Mouse (Mus musculus): ENCODE results near the gene Lfng. TPM values are rescaled to one million over a fixed set of nuclear protein-coding genes. Genes with fewer than 3 reads are reported as not detected.

Lfng gene
- polyA plus RNA-seq, 1 experiment from 2014 or later = 28.5 TPM

- WGBS = 86% methylated on average over 7 of the region's 7 CpGs
- no peak for ATAC-seq (ENCODE audit: low FRiP score, low read depth)
- Histone ChIP-seq H3K27me3 (no peaks in the 10 kb centered on the region), H3K9me3 (no peaks in the 10 kb centered on the region), H3K4me2 (replicated peaks) (no peak overlapping the region), H3K4me1 (peaks cover 23% of the 10 kb centered on the region), H3K9ac (replicated peaks) (no peak overlapping the region), H3K4me3 (no peak overlapping the region), H3K27ac (replicated peaks) (no peak overlapping the region), H3K36me3 (peaks cover 88% of the 10 kb centered on the region)
Measured at GRCm38 (mm10) chr5:140636316-140637057, 29.4 kb downstream of the Lfng start.

GRCm38 (mm10) chr5:140637058-140637410 lies 29.9 kb downstream of the Lfng start:
- peaks cover 82% of the 10 kb centered on the region for H3K36me3 ChIP-seq
- no peak for ATAC-seq (ENCODE audit: low FRiP score, low read depth)
- WGBS = 91% methylated on average over 6 of the region's 6 CpGs
- no peak overlapping the region for H3K27ac ChIP-seq (replicated peaks)
- no peaks in the 10 kb centered on the region for H3K27me3 ChIP-seq
- H3K4me2 ChIP-seq (replicated peaks) = no peak overlapping the region
- no peaks in the 10 kb centered on the region for H3K9me3 ChIP-seq
- no peak overlapping the region for H3K9ac ChIP-seq (replicated peaks)
- H3K4me3 ChIP-seq = no peak overlapping the region
- H3K4me1 ChIP-seq = peaks cover 27% of the 10 kb centered on the region

GRCm38 (mm10) chr5:140637989-140638388 lies 30.9 kb downstream of the Lfng start:
- 96% methylated on average over 3 of the region's 3 CpGs for WGBS
- H3K4me2 ChIP-seq (replicated peaks) = no peak overlapping the region
- no peak overlapping the region for H3K9ac ChIP-seq (replicated peaks)
- peaks cover 73% of the 10 kb centered on the region for H3K36me3 ChIP-seq
- H3K4me3 ChIP-seq = no peak overlapping the region
- no peaks in the 10 kb centered on the region for H3K27me3 ChIP-seq
- no peak overlapping the region for H3K27ac ChIP-seq (replicated peaks)
- H3K4me1 ChIP-seq = peaks cover 37% of the 10 kb centered on the region
- no peaks in the 10 kb centered on the region for H3K9me3 ChIP-seq
- no peak for ATAC-seq (ENCODE audit: low FRiP score, low read depth)

DNA sequence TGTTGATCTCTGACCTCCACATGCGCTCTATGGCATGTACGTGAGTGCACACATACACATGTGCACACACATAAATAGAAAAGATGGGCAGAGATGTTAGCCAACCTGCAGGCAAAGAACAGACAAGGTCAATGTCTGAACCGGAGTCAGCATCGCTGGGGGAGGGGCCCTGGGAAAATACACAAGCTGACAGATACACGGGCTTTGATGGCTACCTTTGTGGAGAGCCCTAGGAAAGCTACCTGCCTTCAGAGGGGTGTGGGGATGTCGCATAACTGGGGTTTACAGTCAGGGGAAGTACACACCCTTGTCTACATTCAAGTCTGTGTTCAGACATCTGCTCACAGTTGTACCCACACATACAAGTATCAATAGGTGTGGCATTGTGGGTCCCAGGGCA lies 31.4 kb downstream of the Lfng start:
- H3K9me3 ChIP-seq = no peaks in the 10 kb centered on the region
- H3K4me2 ChIP-seq (replicated peaks) = no peak overlapping the region
- no peak overlapping the region for H3K4me3 ChIP-seq
- H3K36me3 ChIP-seq = peaks cover 70% of the 10 kb centered on the region
- H3K9ac ChIP-seq (replicated peaks) = no peak overlapping the region
- WGBS = 94% methylated on average over 6 of the region's 6 CpGs
- no peaks in the 10 kb centered on the region for H3K27me3 ChIP-seq
- H3K4me1 ChIP-seq = peaks cover 41% of the 10 kb centered on the region
- ATAC-seq (ENCODE audit: low FRiP score, low read depth) = no peak
- no peak overlapping the region for H3K27ac ChIP-seq (replicated peaks)

- Histone ChIP-seq H3K27ac (replicated peaks) (0 out of 2 replicates have a peak overlapping the region, but pooled peaks have one; percentile 20), H3K36me3 (peaks cover 70% of the 10 kb centered on the region), H3K4me1 (peaks cover 46% of the 10 kb centered on the region)
Measured at GRCm38 (mm10) chr5:140639312-140639711, 32.2 kb downstream of the Lfng start.

GRCm38 (mm10) chr5:140639871-140640270 lies 32.8 kb downstream of the Lfng start:
- H3K27ac ChIP-seq (replicated peaks) = 0 out of 2 replicates have a peak overlapping the region, but pooled peaks have one; percentile 20
- no peak for ATAC-seq (ENCODE audit: low FRiP score, low read depth)
- 87% methylated on average over 14 of the region's 14 CpGs for WGBS
- no peaks in the 10 kb centered on the region for H3K27me3 ChIP-seq
- peaks cover 49% of the 10 kb centered on the region for H3K4me1 ChIP-seq
- H3K9ac ChIP-seq (replicated peaks) = no peak overlapping the region
- no peak overlapping the region for H3K4me2 ChIP-seq (replicated peaks)
- H3K36me3 ChIP-seq = peaks cover 70% of the 10 kb centered on the region
- H3K4me3 ChIP-seq = no peak overlapping the region
- H3K9me3 ChIP-seq = no peaks in the 10 kb centered on the region

More at GRCm38 (mm10) chr5:140639312-140639711, 32.2 kb downstream of the Lfng start:
- Histone ChIP-seq H3K9ac (replicated peaks) (no peak overlapping the region), H3K4me2 (replicated peaks) (no peak overlapping the region), H3K27me3 (no peaks in the 10 kb centered on the region), H3K4me3 (no peak overlapping the region), H3K9me3 (no peaks in the 10 kb centered on the region)
- ATAC-seq (ENCODE audit: low FRiP score, low read depth) = no peak
- WGBS = 93% methylated on average over 4 of the region's 4 CpGs

DNA sequence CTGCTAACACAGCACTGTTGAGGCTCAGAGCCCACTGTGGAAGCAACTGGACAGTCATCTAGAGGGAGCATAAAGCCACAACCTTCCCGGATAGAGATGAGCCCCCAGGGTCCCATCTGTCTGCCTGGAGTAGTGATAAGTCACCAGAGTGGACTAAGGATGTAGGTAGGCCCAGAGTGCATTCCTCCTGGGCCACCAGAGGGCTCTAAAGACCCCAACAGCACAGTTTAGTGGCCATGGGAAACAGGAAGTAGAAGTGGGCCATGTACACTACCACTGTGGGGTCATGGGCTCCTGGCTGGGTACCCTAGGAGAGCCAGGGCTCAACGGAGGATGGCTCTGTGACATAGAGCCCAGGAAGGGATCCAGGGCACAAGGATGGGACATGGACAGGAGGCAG lies 33.7 kb downstream of the Lfng start:
- Histone ChIP-seq H3K4me2 (replicated peaks) (no peak overlapping the region), H3K27me3 (no peaks in the 10 kb centered on the region), H3K4me1 (peaks cover 58% of the 10 kb centered on the region), H3K36me3 (peaks cover 70% of the 10 kb centered on the region), H3K9me3 (no peaks in the 10 kb centered on the region), H3K4me3 (no peak overlapping the region), H3K9ac (replicated peaks) (no peak overlapping the region), H3K27ac (replicated peaks) (no peak overlapping the region)
- WGBS = 82% methylated on average over 2 of the region's 2 CpGs
- ATAC-seq (ENCODE audit: low FRiP score, low read depth) = no peak

DNA sequence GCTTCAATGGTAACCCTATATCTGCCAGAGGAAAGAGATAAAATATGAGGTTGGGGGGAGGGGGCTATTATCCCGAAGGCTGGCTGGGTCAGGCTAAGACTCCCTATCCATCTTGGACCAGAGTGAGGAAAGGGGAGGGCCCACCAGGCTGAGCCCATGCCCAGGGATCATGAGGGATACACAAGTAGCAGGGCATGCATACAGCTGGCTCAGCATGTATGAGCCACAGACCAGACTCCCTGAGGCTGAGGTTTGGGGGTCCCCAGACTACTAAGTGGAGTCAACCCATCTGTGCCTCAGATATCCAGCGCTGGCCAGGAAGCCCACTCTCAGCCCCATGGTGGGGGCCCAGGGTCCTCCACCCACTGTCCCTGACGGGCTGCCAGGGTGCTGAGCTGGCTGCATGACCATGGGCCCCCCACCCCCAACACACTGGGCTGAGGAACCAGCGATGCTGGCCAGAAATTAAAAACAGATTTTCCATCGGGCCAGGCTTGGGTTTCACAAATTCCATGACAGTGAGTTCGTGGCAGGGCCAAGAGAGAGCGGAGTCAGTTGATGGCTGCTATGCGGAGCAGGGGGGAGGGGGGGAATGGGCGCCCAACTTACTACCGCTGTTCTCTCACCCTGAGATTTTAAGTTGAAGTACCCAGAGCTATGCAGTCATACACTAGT lies 34.3 kb downstream of the Lfng start:
- WGBS = 81% methylated on average over 10 of the region's 10 CpGs
- H3K36me3 ChIP-seq = peaks cover 70% of the 10 kb centered on the region
- H3K4me2 ChIP-seq (replicated peaks) = no peak overlapping the region
- peaks cover 64% of the 10 kb centered on the region for H3K4me1 ChIP-seq
- no peak overlapping the region for H3K4me3 ChIP-seq
- no peak overlapping the region; the same call in 1 of the 2 replicates for H3K27ac ChIP-seq (replicated peaks)
- H3K9me3 ChIP-seq = no peaks in the 10 kb centered on the region
- ATAC-seq (ENCODE audit: low FRiP score, low read depth) = no peak
- H3K27me3 ChIP-seq = no peaks in the 10 kb centered on the region
- no peak overlapping the region for H3K9ac ChIP-seq (replicated peaks)

DNA sequence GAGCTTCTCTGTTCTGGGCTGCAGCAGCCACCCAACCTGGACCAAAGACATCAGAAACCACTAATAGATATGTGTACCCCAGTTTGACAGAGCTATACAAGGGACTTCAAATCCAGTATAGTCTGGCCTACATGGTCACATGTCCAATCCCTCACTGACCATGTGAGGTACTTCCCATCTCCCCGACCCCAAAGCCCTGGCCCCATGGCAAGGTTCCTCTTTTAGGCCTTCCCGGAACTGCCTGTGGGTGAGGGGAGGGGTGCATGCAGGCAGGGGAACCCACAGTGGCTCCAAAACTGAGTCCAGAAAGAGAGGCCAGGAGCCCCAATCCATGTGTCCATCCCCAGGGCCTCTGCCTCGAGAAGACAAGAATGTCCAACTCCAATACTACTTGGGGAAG lies 35.0 kb downstream of the Lfng start:
- no peak overlapping the region for H3K9ac ChIP-seq (replicated peaks)
- no peaks in the 10 kb centered on the region for H3K9me3 ChIP-seq
- H3K4me1 ChIP-seq = peaks cover 68% of the 10 kb centered on the region
- H3K4me3 ChIP-seq = no peak overlapping the region
- H3K4me2 ChIP-seq (replicated peaks) = no peak overlapping the region
- H3K27me3 ChIP-seq = no peaks in the 10 kb centered on the region
- ATAC-seq (ENCODE audit: low FRiP score, low read depth) = no peak
- no peak overlapping the region; the same call in 1 of the 2 replicates for H3K27ac ChIP-seq (replicated peaks)
- peaks cover 65% of the 10 kb centered on the region for H3K36me3 ChIP-seq
- WGBS = 71% methylated on average over 3 of the region's 3 CpGs

- Histone ChIP-seq H3K27me3 (no peaks in the 10 kb centered on the region), H3K27ac (replicated peaks) (peak overlapping the region; percentile 52; the same call in 1 of the 2 replicates), H3K4me2 (replicated peaks) (no peak overlapping the region), H3K4me3 (no peak overlapping the region), H3K36me3 (peaks cover 45% of the 10 kb centered on the region), H3K9ac (replicated peaks) (no peak overlapping the region), H3K9me3 (no peaks in the 10 kb centered on the region), H3K4me1 (peaks cover 67% of the 10 kb centered on the region)
- WGBS = 90% methylated on average over 6 of the region's 6 CpGs
- no peak for ATAC-seq (ENCODE audit: low FRiP score, low read depth)
Measured at GRCm38 (mm10) chr5:140644263-140644662, 37.1 kb downstream of the Lfng start.

DNA sequence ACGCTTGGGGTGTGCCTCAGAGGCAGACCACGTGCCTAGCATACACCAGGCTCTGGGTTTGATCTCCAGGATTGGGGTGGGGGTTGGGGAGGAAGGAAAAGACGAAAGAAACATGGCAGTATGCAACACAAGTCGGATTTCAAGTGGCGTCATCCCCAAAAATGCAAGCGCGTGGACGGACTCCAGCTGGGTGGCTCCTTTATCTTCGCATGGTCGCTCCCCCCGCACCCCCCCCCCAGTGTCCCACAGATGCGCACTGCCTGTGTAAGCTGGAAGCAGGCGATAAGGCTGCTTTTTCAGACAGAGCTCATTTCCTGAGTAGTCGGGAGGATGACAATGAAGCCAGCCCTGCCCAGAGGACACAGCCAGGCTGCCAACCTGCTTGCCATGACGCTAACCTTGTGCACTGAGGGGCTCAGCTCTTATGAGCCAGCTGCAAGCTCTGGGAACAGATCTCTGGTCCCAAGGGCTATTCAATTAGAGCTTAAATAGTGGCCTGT lies 37.6 kb downstream of the Lfng start:
- H3K4me3 ChIP-seq = no peak overlapping the region
- WGBS = 86% methylated on average over 15 of the region's 15 CpGs
- peak overlapping the region; percentile 52 for H3K27ac ChIP-seq (replicated peaks)
- H3K4me1 ChIP-seq = peaks cover 71% of the 10 kb centered on the region
- no peaks in the 10 kb centered on the region for H3K27me3 ChIP-seq
- H3K9ac ChIP-seq (replicated peaks) = 0 out of 2 replicates have a peak overlapping the region, but pooled peaks have one; percentile 6
- no peak for ATAC-seq (ENCODE audit: low FRiP score, low read depth)
- no peaks in the 10 kb centered on the region for H3K9me3 ChIP-seq
- H3K36me3 ChIP-seq = peaks cover 40% of the 10 kb centered on the region
- peak overlapping the region; percentile 98 for H3K4me2 ChIP-seq (replicated peaks)

DNA sequence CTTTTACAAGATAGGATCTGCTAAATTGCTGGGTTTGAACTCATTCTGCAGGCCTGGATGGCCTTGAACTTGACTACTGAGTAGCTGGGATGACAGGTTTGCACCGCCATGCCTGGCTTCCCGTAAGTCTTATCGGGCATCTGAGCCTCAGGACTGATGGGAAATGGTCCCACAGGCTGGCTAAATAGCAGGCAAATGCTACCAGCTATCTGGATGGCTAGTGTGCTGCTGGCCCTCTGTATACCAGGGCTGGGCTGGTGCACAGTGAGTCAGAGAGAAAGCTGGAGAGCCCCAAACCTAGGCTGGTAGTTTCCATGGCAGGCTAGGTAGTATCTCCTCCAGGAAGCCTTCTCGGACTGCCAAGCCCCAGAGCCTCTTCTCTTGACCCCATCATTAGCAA lies 38.3 kb downstream of the Lfng start:
- Histone ChIP-seq H3K4me1 (peaks cover 75% of the 10 kb centered on the region), H3K4me3 (0 out of 2 replicates have a peak overlapping the region, but pooled peaks have one; percentile 96), H3K27ac (replicated peaks) (peak overlapping the region; percentile 52)

More for the DNA sequence above, 38.3 kb downstream of the Lfng start:
- WGBS = 94% methylated on average over 4 of the region's 4 CpGs
- Histone ChIP-seq H3K36me3 (peaks cover 33% of the 10 kb centered on the region), H3K4me2 (replicated peaks) (peak overlapping the region; percentile 98), H3K27me3 (peaks cover 7% of the 10 kb centered on the region; the same call in 1 of the 2 replicates), H3K9ac (replicated peaks) (no peak overlapping the region; the same call in 1 of the 2 replicates), H3K9me3 (no peaks in the 10 kb centered on the region)
- no peak for ATAC-seq (ENCODE audit: low FRiP score, low read depth)

All from midbrain, embryonic 12.5 days (tissue).